Mouse (Mus musculus): ENCODE measurements at regions not wholly inside any gene's neighbourhood (a gene's known extent, or its start where the extent isn't known, plus 50 kb on each side); places are given as distances from the start of the nearest gene placed in this dataset.

DNA sequence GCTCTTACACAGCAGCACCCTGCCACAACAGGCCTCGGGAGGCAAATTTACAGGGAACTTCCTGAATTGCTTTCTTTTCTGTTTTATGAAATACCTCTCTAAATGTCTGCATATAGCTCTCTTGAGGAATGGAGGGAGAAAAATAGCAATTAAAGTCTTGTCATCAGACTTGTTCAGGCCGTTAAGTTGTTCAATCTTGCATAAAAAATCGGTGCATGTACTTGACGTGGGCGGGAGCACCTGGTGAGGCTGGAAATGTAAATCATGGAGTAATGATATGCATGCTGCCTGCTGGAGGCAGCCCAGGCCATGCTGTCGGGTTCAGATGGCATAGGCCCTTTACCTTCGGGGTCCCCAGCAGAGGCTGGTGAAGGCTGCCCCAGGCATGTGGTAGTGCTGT lies 153.6 kb upstream of the A530016L24Rik start:
- DNase-seq (ENCODE audit: low spot score in 2 of 2), result no peak

DNA sequence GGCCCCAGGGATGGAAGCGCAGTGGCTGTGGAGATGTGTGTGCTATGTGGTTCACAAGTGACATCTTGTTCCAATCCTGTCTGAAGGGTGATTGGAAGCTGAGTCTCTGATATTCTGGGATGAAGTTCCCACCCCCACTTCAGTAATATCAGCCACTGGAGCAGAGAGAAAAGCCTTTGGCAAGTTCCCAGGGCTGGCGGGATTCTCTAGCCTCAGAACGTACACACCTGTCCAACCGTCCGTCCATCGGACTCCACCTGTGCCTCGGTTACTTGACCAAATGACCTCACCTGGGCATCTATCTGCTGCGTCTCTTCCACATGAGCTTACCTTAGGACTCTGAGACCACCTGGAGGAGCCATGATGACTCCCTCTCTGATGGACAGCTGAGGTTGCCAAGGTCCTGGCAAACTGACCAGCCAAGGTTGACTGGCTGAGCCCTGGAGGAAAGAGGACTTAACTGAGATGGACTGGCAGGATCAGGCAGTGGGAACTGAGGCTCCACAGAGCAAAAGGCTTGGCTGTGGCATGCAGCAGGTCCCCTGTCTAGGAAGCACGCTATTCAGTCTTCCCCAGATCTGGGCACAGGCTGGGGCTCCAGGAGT lies 152.5 kb upstream of the A530016L24Rik start:
- no peak for DNase-seq (ENCODE audit: low spot score in 2 of 2)

DNA sequence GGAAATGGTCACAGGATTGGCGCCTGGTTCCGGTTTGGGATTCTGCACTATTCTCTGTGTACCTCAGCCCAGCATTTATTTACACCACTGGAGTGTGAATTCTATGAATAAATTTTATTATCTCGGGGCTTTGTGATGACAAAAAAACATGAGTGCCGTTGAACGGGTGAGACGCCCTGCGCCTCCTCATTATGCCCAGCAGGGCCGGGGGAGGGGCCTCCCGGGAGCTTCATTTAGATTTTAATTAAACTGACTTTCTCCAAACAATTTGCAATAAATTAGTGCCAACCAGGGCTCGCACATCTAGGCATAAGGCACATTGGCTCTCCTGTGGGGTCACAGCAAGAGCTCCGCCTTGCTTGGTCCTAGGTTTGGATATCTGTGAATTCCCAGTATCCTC lies 151.8 kb upstream of the A530016L24Rik start:
- no peak for DNase-seq (ENCODE audit: low spot score in 2 of 2)

DNA sequence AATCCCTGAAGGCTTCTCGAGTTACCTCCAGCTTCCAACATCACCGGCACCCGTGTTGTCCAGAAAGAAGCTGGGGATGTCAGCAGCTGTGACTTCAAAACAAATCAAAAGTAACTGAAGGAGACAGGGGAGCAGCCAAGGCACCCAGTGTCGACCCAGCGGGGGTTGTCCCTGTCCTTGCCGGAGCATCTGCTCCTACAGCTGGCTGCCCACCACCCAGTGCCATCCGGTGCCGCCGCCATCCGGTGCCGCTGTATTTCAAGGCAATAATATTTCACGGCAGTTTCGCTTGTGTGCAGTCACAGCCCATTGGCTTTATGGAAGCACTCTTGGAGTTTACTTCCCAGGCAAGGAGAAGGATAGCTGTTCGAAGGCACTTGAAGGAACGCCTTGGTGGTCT lies 150.3 kb upstream of the A530016L24Rik start:
- DNase-seq (ENCODE audit: low spot score in 2 of 2), result no peak

DNA sequence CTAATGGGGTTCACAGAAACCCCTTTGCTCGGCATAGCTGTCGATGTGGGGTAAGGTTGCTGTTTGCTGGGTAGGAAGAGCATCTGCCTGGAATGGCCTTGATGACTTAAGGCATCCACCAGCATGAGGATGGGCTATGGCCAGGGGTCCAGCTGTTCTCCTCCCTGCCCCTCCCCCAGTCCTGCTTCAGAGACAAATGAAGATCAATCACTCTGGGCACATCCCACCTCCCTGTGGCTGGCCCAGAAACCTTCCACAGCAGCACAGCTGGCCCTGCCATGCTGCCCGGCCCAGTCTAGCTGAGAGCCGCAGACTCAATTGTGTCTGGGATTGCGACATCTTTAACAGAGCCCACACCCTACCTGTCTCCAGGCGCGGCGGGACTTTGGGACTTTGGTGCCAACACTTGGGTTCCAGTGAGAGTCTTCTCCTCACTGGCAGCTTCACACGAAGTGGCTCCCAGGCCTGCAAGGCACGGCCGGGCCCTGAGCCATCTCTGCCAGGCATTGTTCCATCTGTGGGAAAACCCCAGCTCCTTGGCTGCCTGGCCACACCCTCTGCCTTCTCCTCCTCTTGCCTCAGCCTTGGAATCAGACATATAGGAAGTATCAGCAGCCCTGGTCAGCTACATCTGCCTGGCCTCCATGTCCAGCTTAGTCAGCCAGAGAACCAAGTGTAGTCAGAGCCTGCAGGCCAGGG lies 149.6 kb upstream of the A530016L24Rik start:
- DNase-seq (ENCODE audit: low spot score in 2 of 2), result no peak

DNA sequence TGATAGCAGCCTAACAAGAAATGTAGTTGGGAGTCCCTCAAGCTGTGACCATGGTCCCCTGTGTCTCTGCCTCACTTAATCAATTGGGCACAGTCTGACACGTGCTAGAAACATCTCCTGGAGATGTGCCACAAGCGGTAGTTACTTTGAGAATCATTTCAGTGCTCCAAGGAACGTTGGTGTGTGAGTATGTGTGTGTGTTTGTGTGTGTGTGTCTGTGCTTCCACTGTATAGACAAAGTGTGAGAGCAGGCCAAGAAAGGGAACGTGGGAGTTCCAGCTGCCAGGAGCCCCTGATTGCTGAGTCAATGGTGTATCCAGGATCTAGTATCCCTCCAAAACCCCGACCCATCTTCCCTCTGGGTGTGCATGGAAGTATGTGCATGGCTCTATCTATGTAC lies 149.0 kb upstream of the A530016L24Rik start:
- peak; percentile 28 to 56 for DNase-seq (ENCODE audit: low spot score in 2 of 2)

DNA sequence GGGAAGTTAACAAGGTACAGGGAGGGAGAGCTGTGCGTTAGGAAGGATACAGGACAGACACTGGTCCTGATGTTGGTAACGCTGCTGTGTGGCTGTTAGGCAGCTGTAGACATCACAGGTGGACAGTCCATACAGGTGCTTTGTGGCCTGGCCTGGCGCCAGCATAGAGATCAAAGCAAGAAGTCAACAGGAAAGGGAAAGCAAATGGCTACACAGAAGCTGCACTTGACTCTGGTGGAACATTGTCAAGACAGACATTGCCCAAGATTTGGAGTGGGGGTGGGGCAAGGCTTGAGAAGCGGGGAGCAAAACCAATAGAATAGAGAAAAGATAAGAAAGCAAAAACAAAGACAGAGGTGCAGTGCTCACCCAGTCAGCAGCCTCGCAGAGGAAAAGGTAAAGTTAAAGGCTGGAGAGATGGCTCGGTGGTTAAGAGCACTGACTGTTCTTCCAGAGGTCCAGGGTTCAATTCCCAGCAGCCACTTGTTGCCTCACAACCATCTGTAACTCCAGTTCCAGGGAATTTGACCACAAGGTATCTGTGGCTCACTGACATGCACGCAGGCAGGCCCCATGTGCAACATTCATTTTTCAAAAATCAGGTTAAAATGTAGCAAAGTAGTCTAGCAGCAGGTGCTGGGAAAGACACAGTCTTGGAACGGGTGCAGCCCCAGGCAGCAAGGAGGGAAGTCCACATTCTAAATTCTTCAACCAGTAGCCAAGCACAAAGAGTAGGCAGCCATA lies 147.3 kb upstream of the A530016L24Rik start:
- no peak for DNase-seq (ENCODE audit: low spot score in 2 of 2)

DNA sequence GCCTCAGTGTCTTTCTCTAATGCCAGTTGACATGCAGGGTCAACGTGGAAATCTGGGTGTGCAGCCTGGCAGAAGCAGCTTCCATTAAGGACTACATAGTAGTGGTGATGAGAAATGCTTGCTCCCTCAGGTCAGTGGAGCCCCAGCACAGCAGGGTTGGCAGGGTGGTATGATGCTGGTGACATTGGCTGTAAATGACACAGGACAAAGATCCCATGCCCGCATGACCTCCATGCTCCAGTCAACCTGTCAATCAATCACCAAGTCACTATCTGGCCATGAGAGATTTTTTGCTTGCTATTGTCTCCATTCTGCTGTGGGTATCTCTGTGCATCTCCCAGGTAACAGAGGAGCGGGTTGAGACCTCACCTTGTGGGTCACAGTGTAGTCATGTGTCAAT lies 146.2 kb upstream of the A530016L24Rik start:
- DNase-seq (ENCODE audit: low spot score in 2 of 2), result no peak

DNA sequence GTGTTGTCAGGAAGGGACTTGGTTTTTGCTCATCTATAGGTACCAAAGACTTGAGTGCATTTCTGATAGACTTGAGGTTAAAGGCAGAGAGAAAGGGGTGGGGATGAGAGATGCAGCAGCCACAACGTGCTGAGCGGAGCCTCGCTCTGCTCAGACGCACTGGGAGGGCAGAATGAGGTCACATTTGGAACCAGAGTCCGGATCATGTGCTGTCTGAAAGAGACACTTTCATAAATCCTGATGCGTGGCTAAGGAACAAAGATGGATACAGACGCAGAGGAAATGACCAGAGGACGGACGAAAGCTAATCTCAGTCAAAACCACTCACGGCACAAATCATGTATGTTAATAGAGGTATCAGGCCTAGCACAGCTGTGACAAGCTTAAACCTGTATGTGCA lies 145.0 kb upstream of the A530016L24Rik start:
- DNase-seq (ENCODE audit: low spot score in 2 of 2), result no peak

DNA sequence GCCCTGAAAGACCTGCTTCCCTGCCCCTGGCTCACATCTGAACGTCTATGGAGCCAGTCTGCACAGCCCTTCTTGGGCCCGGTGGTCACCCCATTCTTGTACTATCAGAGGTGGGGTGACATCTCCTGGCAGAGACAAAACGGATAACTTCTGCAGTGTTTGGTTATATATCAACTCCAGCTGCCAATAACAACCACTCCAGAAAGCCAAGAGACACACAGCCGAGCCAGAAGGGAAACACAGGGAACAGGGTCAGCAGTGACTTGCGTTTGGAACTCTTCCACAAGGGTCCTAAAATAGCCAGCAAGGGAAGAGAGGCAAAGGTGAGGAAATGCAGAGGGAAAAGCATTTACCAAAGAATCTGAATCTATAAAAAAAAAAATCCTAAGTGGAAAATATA lies 143.5 kb upstream of the A530016L24Rik start:
- DNase-seq (ENCODE audit: low spot score in 2 of 2), result no peak

DNA sequence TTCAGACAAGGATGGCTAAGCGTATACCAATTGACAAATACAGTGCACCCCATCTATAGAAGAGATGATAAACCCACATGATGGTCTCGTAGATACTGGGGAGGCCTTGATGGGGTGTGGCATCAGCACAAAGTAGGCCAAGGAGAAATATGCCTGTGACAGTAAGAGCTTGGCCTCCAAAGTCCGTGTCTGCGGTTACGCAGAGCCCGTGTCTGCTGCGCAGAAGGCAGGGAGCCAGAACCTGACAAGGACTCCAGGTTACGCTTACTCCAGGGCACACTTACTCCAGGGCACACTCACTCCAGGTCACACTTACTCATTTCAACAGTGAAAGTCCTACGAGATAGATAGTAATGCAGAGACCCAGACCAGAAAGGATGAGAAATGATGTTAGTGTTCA lies 141.1 kb upstream of the A530016L24Rik start:
- no peak for DNase-seq (ENCODE audit: low spot score in 2 of 2)

DNA sequence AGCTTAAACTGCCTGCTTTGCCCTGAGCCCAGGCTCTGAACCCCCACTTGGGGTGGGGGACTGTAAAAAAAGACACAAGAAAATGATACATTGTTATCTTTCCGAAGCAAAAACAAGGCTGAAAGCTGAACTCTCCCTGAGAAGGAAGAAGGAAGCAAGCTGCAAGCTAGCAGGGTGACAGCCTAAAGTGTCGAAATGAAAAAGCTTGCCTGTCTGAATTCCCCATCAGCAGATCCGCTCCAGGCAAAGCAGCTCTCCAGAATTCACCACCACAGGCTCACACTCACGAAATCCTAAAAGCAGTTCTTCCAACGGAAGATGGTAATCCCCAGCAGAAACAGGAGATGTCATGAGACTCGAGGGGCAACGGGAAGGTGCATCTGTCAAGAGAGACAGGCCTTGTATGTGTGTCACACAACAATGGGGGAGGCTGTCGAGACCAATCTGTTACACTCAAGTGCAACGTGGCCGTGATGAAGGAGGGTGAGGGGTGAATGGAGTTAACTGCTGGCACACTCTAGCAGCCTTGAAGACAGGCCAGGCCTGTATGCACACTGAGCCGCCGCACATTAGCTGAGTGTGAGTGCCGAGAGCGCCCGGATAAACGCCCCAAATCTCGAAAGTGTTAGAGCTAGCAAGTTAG lies 139.5 kb upstream of the A530016L24Rik start:
- DNase-seq (ENCODE audit: low spot score in 2 of 2), result no peak

DNA sequence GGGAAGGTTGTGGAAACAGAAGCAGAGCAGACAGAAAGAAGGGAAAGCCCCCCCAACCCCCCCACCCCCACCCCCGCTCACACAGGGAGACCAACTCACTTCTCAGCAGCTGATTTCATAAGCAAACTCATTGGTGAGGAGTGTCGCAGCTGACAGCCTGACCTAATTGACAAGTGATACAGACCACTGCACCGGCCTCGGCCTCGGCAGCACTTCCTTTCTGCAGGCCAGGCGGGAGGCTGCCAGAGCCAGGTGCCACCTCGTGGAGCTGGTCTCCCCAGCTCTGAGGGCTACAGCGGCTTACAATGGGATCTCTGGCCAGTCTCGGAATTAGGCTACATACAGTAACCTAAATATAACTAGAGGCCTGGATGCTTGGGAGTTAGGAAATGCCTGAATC lies 138.5 kb upstream of the A530016L24Rik start:
- no peak for DNase-seq (ENCODE audit: low spot score in 2 of 2)

DNA sequence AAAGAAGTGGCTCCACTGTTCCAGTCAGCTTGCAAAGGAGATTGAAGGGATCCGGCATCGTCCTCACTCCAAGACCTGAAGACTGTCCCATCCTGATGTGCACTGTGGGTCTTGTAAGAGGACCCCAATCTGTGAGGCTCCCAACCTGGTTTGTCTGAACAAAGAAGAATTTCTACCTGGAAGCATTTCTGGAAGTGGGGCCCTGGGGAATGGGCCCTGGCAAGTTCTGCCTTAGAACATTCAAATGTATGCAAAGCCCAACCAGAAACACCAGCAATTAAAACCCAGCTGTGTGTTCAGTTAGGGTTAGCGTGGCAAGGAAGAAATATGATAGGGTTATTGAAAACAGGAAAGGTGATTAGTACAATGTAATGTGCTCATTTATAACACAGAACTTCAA lies 125.9 kb upstream of the A530016L24Rik start:
- DNase-seq (ENCODE audit: low spot score in 2 of 2), result no peak

DNA sequence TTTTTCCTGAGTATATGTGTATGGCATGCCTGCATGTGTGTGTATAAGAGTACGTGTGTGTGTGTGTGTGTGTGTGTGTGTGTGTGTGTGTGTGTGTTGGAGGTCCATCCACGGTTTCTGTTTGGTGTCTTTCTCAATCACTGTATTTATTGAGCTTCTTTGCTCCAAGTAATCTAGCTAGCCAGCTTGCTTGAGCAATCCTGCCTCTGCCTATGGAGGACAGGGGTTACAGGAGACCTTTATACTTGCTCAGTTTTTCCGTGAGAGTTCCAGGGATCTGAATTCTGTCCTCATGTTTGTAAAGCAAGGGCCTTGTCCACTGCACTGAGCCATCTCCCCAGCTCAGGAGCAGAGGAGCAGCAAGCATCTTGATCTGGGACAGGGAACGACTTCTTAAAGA lies 122.0 kb upstream of the A530016L24Rik start:
- DNase-seq (ENCODE audit: low spot score in 2 of 2), result no peak

DNA sequence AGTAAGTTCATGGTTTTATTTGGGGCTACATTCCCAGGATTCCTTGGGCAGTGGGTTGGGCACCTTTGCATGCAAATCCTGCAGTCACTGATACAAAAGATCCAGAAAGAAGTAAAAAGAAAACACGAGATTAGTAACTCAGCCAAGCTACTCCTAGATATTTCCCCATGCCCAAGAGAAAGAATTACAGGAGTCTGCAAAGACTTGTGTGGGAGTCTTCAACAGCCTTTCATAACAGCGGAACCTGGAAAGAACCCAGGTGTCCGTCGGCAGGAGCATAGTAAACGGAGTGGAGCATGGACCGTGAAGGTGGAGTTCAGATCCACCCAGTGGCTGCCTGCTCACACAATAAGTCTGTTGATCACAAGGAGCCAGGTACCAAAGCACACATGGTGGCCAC lies 121.1 kb upstream of the A530016L24Rik start:
- no peak for DNase-seq (ENCODE audit: low spot score in 2 of 2)

DNA sequence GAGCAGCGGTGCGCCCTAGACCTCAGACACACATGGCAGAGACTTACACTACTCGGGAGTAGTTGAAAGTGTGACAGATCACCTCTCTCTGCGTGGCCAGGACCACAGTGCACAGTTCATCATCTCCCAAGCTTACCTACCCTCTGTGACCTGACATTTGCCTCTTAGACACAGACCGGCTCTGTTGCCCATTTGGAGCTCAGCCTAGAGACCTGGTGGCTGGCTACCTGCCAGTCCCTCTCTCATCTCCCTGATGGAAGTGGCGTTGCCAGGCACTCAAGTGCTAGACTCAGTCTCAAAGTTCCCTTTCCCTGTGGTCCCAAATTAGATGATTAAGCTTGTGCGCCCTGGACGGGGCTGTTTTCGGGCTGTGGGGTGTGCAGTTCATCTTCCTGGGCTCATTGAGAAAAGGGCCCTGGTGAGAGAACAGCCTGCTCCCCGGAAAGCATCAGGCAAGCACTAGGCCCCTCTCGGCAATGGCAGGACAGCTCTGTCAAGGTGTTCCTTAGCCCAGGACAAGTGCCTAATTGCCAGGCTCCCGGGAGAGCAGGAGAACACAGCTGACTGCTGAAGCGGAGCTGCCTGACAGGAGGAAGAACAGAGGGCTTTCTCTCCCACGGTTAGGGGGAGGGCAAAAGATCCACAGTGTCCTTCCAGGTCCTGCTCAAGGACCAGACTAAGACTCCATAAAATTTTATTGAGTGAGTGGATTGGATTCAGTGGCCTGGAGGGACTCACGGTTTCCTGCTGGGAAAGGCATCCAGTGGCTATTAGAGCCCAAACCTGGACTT lies 119.5 kb upstream of the A530016L24Rik start:
- DNase-seq (ENCODE audit: low spot score in 2 of 2), result no peak

DNA sequence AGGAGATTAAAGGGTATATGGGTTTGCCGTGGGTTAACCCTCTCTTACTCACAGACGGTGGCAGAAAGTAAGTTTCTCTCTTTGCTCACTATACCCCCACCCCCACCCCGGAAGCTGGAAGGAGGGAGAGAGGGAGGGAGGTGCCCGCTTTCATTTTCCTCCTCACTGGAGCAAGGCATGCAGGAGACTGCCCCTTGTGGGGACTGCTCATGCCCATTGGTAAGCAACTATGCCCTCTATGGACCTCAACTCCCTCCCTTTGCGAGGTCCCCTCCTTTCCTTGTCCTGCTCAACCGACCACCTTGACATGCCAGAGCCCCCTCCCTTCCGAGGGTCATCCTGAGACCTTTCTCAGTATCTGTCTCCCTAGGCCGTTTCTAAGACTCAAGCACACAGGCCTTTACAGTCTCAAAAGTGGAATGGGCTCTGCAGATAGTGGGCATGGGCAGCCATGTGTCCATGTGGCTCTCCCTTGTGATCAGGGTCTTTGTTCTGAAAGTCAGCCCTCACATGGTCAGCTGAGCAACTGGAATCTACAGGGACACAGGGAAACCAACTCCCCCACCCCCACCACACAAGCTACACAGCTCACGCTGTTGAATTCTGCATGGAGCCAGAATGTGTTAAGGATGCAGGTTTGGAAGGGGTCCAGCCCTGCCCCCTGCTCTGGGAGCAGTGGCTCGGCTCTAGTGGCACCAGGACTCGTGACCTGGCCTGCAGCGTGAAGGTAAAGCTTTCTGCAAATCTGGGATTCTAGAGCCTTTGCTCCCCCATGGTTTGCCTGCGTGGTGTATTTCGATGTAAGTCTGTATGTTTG lies 116.8 kb upstream of the A530016L24Rik start:
- DNase-seq (ENCODE audit: low spot score in 2 of 2), result no peak

DNA sequence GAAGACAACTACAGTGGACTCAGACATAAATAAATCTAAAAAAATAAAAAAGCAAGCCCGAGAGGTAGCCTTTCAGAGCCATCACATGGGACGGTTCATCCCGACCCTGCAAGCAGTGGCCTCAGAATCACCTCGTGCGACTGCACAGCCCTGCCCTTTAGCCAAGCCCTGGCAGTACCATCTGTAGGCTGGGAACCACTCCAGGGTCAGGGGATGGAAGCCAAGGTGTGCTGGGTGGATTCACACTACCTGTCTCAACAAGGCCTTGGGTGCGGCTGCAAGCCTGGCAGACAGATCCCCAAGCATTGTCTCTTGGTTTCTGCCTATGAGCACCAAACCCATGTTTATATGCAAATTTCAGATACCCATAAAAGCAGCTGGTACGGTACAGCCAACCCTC lies 115.3 kb upstream of the A530016L24Rik start:
- DNase-seq (ENCODE audit: low spot score in 2 of 2), result no peak

DNA sequence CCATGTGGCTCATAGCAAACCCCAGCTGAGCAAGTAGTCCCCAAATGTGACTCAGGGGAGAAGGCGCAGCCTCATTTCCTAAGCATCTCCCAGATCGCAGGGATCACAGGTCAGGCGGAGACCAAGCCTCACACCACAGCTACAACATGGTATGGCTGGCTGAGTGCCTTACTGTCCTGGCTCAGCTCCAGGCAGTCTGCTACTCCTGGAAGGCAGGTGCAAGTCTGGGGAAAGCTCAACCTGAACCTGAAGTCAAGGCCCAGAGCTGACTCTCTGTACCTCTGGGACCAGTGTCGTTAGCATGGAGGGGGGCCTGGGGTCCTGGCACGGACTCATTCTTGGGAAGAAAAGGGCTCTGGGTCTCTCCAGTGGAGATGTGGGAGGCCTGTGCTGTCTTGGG lies 113.0 kb upstream of the A530016L24Rik start:
- no peak for DNase-seq (ENCODE audit: low spot score in 2 of 2)

DNA sequence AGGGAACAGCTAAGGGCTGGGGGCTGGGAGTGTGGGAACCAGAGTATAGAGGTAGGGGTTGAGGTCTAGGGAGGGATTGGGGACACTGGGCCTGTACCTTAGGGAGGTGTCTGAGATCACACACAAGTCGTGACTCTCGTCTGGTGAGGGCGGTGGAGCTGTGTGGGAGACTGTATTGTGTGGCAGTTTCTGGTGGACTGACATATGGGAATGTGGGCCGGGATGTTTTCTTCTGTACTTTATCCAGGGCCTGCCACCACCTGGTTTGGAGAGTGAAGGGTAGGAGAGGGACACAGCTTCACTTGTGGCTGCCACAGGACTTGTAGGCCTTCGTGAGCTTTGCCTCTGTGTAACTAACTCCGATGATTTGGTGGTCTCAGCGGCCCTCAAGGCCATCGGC lies 112.5 kb upstream of the A530016L24Rik start:
- DNase-seq (ENCODE audit: low spot score in 2 of 2), result peak in 1 of 2 experiments; percentile 16

Measured in right cerebral cortex, postnatal 36 days (tissue).